Mouse (Mus musculus) intestine, postnatal 0 days (tissue): ENCODE measurements around the gene Pxmp4. TPM values are rescaled to one million over a fixed set of nuclear protein-coding genes. Genes with fewer than 3 reads are reported as not detected.

Experiments
- ATAC-seq: fragments of 200-750 bp; cut with Nextera tagmentation; 2 replicates; pipeline ENCODE4 v1.8.0; 2017; ENCODE audit warnings: mild to moderate bottlenecking, moderate TSS enrichment, moderate library complexity
- H3K27ac ChIP-seq: fragments of 300-500 bp; sonication (generic); 2 replicates; pipeline ENCODE4 v1.5.1; 2014; ENCODE audit warnings: mild to moderate bottlenecking, low read depth, low read length, moderate library complexity
- H3K27me3 ChIP-seq: fragments of 300-500 bp; sonication (generic); replicated peaks from 2 replicates; pipeline ENCODE4 v1.6.1; 2014; ENCODE audit warnings: low read length, mixed read lengths; ENCODE audit not compliant: control insufficient read depth, insufficient read depth
- H3K36me3 ChIP-seq: fragments of 300-500 bp; sonication (generic); 2 replicates; pipeline ENCODE4 v1.6.1; 2014; ENCODE audit warnings: mild to moderate bottlenecking, moderate library complexity; ENCODE audit not compliant: control insufficient read depth, insufficient read depth
- H3K4me1 ChIP-seq: fragments of 300-500 bp; sonication (generic); replicated peaks from 2 replicates; pipeline ENCODE4 v1.6.1; 2014; ENCODE audit warnings: antibody characterized with exemption, low read length, mixed read lengths; ENCODE audit not compliant: control insufficient read depth, insufficient read depth
- H3K4me2 ChIP-seq: fragments of 300-500 bp; sonication (generic); replicated peaks from 2 replicates; pipeline ENCODE4 v1.6.1; 2014; ENCODE audit warnings: low read depth, mild to moderate bottlenecking, moderate library complexity
- H3K4me3 ChIP-seq: fragments of 300-500 bp; sonication (generic); 2 replicates; pipeline ENCODE4 v1.5.1; 2014; ENCODE audit warnings: low read depth, low read length
- H3K9ac ChIP-seq: fragments of 300-500 bp; sonication (generic); 2 replicates; pipeline ENCODE4 v1.6.1; 2014; ENCODE audit warnings: mild to moderate bottlenecking, low read depth, low read length
- H3K9me3 ChIP-seq: fragments of 300-500 bp; sonication (generic); 2 replicates; pipeline ENCODE4 v1.6.1; 2016; ENCODE audit warnings: mixed run types; ENCODE audit not compliant: control insufficient read depth
- CTCF ChIP-seq: sonication (generic); IDR thresholded peaks from 2 replicates; pipeline ENCODE4 v1.5.1; 2016; ENCODE audit warnings: low read depth, mild to moderate bottlenecking, control low read depth, antibody characterized with exemption, moderate library complexity
- WGBS: fragments of 180-500 bp; shearing (Covaris S2); extraction: QIAGEN DNeasy Blood & Tissue Kit; methylation state at CpG from one replicate; pipeline ENCODE4 v1.1.7; 2014; 5-methylcytosine and 5-hydroxymethylcytosine counted together
- polyA plus RNA-seq: library from polyadenylated mRNA; unstranded; fragments of >200 nt; fragmentation: Nextera tagmentation; extraction: Ambion mirVana; gene quantifications from 2 replicates; pipeline ENCODE4 v1.2.1, GENCODE M21; 2015

Pxmp4 gene
- polyA plus RNA-seq, 1 experiment from 2014 or later: 62.5 TPM

GRCm38 (mm10) chr2:154581421-154581820 is 22.1 kb downstream of the Pxmp4 start:
- 100% methylated on average over 1 of the region's 1 CpGs for WGBS
- no peak for ATAC-seq
- TF ChIP-seq CTCF: peak; percentile 34
- Histone ChIP-seq H3K27ac (no peak overlapping the region), H3K4me2 (no peak overlapping the region), H3K9me3 (no peaks in the 10 kb centered on the region), H3K9ac (no peak overlapping the region), H3K36me3 (peaks cover 1% of the 10 kb centered on the region; the same call in 1 of the 2 replicates), H3K27me3 (no peaks in the 10 kb centered on the region), H3K4me1 (no peaks in the 10 kb centered on the region), H3K4me3 (no peak overlapping the region)

GRCm38 (mm10) chr2:154580586-154580985 is 22.9 kb downstream of the Pxmp4 start:
- H3K4me3 ChIP-seq: no peak overlapping the region
- no peak overlapping the region for H3K9ac ChIP-seq
- TF ChIP-seq CTCF: no peak
- H3K4me1 ChIP-seq: no peaks in the 10 kb centered on the region
- H3K36me3 ChIP-seq: no peaks in the 10 kb centered on the region
- H3K9me3 ChIP-seq: no peaks in the 10 kb centered on the region
- WGBS: 66% methylated on average over 8 of the region's 8 CpGs
- H3K4me2 ChIP-seq: no peak overlapping the region
- no peak overlapping the region for H3K27ac ChIP-seq
- no peaks in the 10 kb centered on the region for H3K27me3 ChIP-seq
- ATAC-seq: no peak

- H3K27ac ChIP-seq: no peak overlapping the region
- H3K4me1 ChIP-seq: no peaks in the 10 kb centered on the region
- H3K9ac ChIP-seq: no peak overlapping the region
- no peak overlapping the region for H3K4me2 ChIP-seq
- TF ChIP-seq CTCF: no peak
- H3K4me3 ChIP-seq: no peak overlapping the region
- no peaks in the 10 kb centered on the region for H3K36me3 ChIP-seq
- no peak for ATAC-seq
- H3K9me3 ChIP-seq: no peaks in the 10 kb centered on the region
- whole genome bisulfite sequencing: 94% methylated on average over 6 of the region's 6 CpGs
- no peaks in the 10 kb centered on the region for H3K27me3 ChIP-seq
Measured at GRCm38 (mm10) chr2:154577744-154578067, 25.8 kb downstream of the Pxmp4 start.

GRCm38 (mm10) chr2:154576876-154577743 is 26.4 kb downstream of the Pxmp4 start:
- Histone ChIP-seq H3K4me3 (no peak overlapping the region), H3K27ac (no peak overlapping the region), H3K9ac (no peak overlapping the region), H3K4me2 (no peak overlapping the region), H3K4me1 (no peaks in the 10 kb centered on the region), H3K36me3 (no peaks in the 10 kb centered on the region), H3K9me3 (no peaks in the 10 kb centered on the region), H3K27me3 (no peaks in the 10 kb centered on the region)
- TF ChIP-seq CTCF: no peak
- 72% methylated on average over 12 of the region's 12 CpGs for WGBS
- ATAC-seq: no peak

GRCm38 (mm10) chr2:154574271-154574670 is 29.2 kb downstream of the Pxmp4 start:
- Histone ChIP-seq H3K4me3 (no peak overlapping the region), H3K27ac (no peak overlapping the region), H3K4me2 (no peak overlapping the region), H3K4me1 (no peaks in the 10 kb centered on the region), H3K27me3 (no peaks in the 10 kb centered on the region), H3K36me3 (no peaks in the 10 kb centered on the region), H3K9ac (no peak overlapping the region), H3K9me3 (no peaks in the 10 kb centered on the region)
- no peak for TF ChIP-seq CTCF
- ATAC-seq: no peak
- WGBS: 71% methylated on average over 7 of the region's 7 CpGs

GRCm38 (mm10) chr2:154572996-154573395 is 30.5 kb downstream of the Pxmp4 start:
- 76% methylated on average over 3 of the region's 3 CpGs for WGBS
- H3K27ac ChIP-seq: no peak overlapping the region

More at GRCm38 (mm10) chr2:154572996-154573395, 30.5 kb downstream of the Pxmp4 start:
- Histone ChIP-seq H3K36me3 (no peaks in the 10 kb centered on the region), H3K4me2 (no peak overlapping the region), H3K4me1 (no peaks in the 10 kb centered on the region), H3K9ac (no peak overlapping the region), H3K4me3 (no peak overlapping the region), H3K27me3 (no peaks in the 10 kb centered on the region), H3K9me3 (no peaks in the 10 kb centered on the region)
- TF ChIP-seq CTCF: no peak
- no peak for ATAC-seq
